Mouse (Mus musculus) kidney, adult 2 months (tissue): ENCODE measurements at regions not wholly inside any gene's neighbourhood (a gene's known extent, or its start where the extent isn't known, plus 50 kb on each side); places are given as distances from the start of the nearest gene placed in this dataset.

Source experiments
- DNase-seq: peaks from one replicate; pipeline ENCODE4 v3.0.0; 2021
- H3K27ac ChIP-seq: fragments of 200-500 bp; 2 replicates; pipeline ENCODE4 v1.5.1; 2012; ENCODE audit warnings: low read depth, low read length, control low read depth, inconsistent platforms; ENCODE audit not compliant: insufficient read depth
- H3K27me3 ChIP-seq: fragments of 200-500 bp; replicated peaks from 2 replicates; pipeline ENCODE4 v1.6.1; 2012; ENCODE audit warnings: mild to moderate bottlenecking, moderate library complexity, low read length, inconsistent platforms; ENCODE audit not compliant: control insufficient read depth, insufficient read depth
- H3K36me3 ChIP-seq: fragments of 200-500 bp; 2 replicates; pipeline ENCODE4 v1.6.1; 2012; ENCODE audit warnings: mild to moderate bottlenecking, moderate library complexity, low read length, inconsistent platforms; ENCODE audit not compliant: control insufficient read depth, insufficient read depth
- H3K4me1 ChIP-seq: fragments of 200-500 bp; 2 replicates; pipeline ENCODE4 v1.6.1; 2011; ENCODE audit warnings: low read length; ENCODE audit not compliant: control insufficient read depth, insufficient read depth
- H3K4me3 ChIP-seq: fragments of 200-500 bp; 2 replicates; pipeline ENCODE4 v1.5.1; 2011; ENCODE audit warnings: mild to moderate bottlenecking, low read depth, low read length, control low read depth; ENCODE audit not compliant: insufficient read depth
- CTCF ChIP-seq: fragments of 200-500 bp; conservative IDR thresholded peaks from 2 replicates; pipeline ENCODE4 v1.5.1; 2011; ENCODE audit warnings: low read depth, mild to moderate bottlenecking, control low read depth, low read length, moderate library complexity, mixed read lengths; ENCODE audit not compliant: insufficient read depth, insufficient read length
- POLR2A ChIP-seq: fragments of 200-500 bp; IDR thresholded peaks from one replicate; pipeline ENCODE4 v1.6.1; 2011; ENCODE audit warnings: low read depth, low read length, control low read depth
- WGBS: fragments of 180-500 bp; shearing (Covaris S2); methylation state at CpG from one replicate; pipeline ENCODE4 v1.1.7; 2018; 5-methylcytosine and 5-hydroxymethylcytosine counted together

- H3K36me3 ChIP-seq = no peaks in the 10 kb centered on the region
- no peaks in the 10 kb centered on the region for H3K4me1 ChIP-seq
- no peak for DNase-seq
- H3K27me3 ChIP-seq = no peaks in the 10 kb centered on the region
- H3K4me3 ChIP-seq = no peak overlapping the region
- 93% methylated on average over 7 of the region's 7 CpGs for WGBS
- no peak for TF ChIP-seq POLR2A
- TF ChIP-seq CTCF = no peak
- no peak overlapping the region for H3K27ac ChIP-seq
Observed at GRCm38 (mm10) chr14:102825525-102825924, 156.9 kb downstream of the Kctd12 start.

GRCm38 (mm10) chr14:102820663-102821062 is 161.8 kb downstream of the Kctd12 start:
- 88% methylated on average over 5 of the region's 5 CpGs for WGBS
- Histone ChIP-seq H3K27me3 (no peaks in the 10 kb centered on the region), H3K4me1 (no peaks in the 10 kb centered on the region), H3K27ac (no peak overlapping the region), H3K36me3 (no peaks in the 10 kb centered on the region), H3K4me3 (no peak overlapping the region)
- DNase-seq = no peak
- TF ChIP-seq CTCF (no peak), POLR2A (no peak)

GRCm38 (mm10) chr14:102811678-102812081 is 170.8 kb downstream of the Kctd12 start:
- H3K4me1 ChIP-seq = peaks cover 11% of the 10 kb centered on the region; the same call in 1 of the 2 replicates
- TF ChIP-seq POLR2A (no peak), CTCF (no peak)
- DNase-seq = peak; percentile 14
- no peak overlapping the region for H3K4me3 ChIP-seq
- 37% methylated on average over 5 of the region's 5 CpGs for WGBS
- no peak overlapping the region for H3K27ac ChIP-seq
- H3K27me3 ChIP-seq = no peaks in the 10 kb centered on the region
- no peaks in the 10 kb centered on the region for H3K36me3 ChIP-seq

GRCm38 (mm10) chr14:102811022-102811421 is 171.4 kb downstream of the Kctd12 start:
- DNase-seq = no peak
- no peaks in the 10 kb centered on the region for H3K36me3 ChIP-seq
- TF ChIP-seq POLR2A (no peak), CTCF (no peak)
- 53% methylated on average over 5 of the region's 5 CpGs for WGBS
- H3K27ac ChIP-seq = no peak overlapping the region
- H3K4me3 ChIP-seq = no peak overlapping the region
- no peaks in the 10 kb centered on the region for H3K27me3 ChIP-seq
- peaks cover 11% of the 10 kb centered on the region; the same call in 1 of the 2 replicates for H3K4me1 ChIP-seq

GRCm38 (mm10) chr14:102810121-102810921 is 172.1 kb downstream of the Kctd12 start:
- H3K4me3 ChIP-seq = no peak overlapping the region
- peaks cover 11% of the 10 kb centered on the region; the same call in 1 of the 2 replicates for H3K4me1 ChIP-seq
- H3K36me3 ChIP-seq = no peaks in the 10 kb centered on the region
- H3K27me3 ChIP-seq = no peaks in the 10 kb centered on the region
- WGBS = 32% methylated on average over 7 of the region's 7 CpGs
- peak; percentile 83 for DNase-seq
- H3K27ac ChIP-seq = peak overlapping the region; percentile 3
- TF ChIP-seq CTCF (peak; percentile 33; the same call in 1 of the 2 replicates), POLR2A (no peak)

GRCm38 (mm10) chr14:102805936-102806923 is 176.2 kb downstream of the Kctd12 start:
- no peaks in the 10 kb centered on the region for H3K36me3 ChIP-seq
- peak; percentile 79 for DNase-seq
- H3K4me1 ChIP-seq = peaks cover 8% of the 10 kb centered on the region; the same call in 1 of the 2 replicates
- no peaks in the 10 kb centered on the region for H3K27me3 ChIP-seq
- H3K27ac ChIP-seq = peak overlapping the region; percentile 12
- no peak for TF ChIP-seq POLR2A
- TF ChIP-seq CTCF = 0 out of 2 replicates have a peak, but pooled peaks have one; percentile 16
- WGBS = 53% methylated on average over 21 of the region's 21 CpGs
- no peak overlapping the region for H3K4me3 ChIP-seq
